Comparison of ENCODE assay signal across 33 mouse cellular contexts in the genomic region with DNA sequence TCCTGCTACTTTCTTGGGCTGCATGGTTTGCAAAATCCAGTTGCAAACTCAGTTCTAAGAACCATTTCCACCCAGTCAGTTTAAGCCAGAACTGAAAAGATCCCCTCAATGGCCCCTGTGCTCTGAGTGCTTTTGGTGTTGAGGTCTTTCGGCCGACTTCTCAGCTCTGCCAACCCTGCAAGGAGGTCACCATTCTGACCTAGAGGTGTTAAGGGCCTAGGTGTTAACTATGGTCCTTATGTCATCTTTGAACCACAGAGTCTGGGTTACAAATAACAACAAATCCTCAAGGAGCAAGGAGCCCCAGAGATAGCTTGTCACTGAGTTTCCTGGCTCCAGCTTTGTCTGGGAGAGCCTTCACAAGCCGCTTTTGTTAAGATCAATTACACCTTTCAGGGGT. TPM values are rescaled to one million over a fixed set of nuclear protein-coding genes. Genes with fewer than 3 reads are reported as not detected.
"Had no signal": no experiment of that assay in that cellular context is flagged by ENCODE, and none has a peak within 500 bp of the region (broad histone marks: within the 10 kb centered on the region; RNA-seq: fewer than 3 reads in every experiment).

No protein-coding gene starts in this region.

- H3K36me3 ChIP-seq: heart, embryonic 12.5 days; hindbrain, embryonic 10.5 days; hindbrain, embryonic 12.5 days; kidney, embryonic 15.5 days; limb, embryonic 13.5 days; limb, embryonic 15.5 days; liver, embryonic 12.5 days had no signal

- DNase-seq: forebrain, postnatal 0 days; gastrocnemius, adult 2 months; gastrocnemius, postnatal 10 days; gastrocnemius, postnatal 25 days; heart, adult 2 months; heart, postnatal 10 days; heart, postnatal 4 days; kidney, adult 11 months; kidney, adult 2 months; kidney, adult 9 months; kidney, postnatal 25 days; kidney, postnatal 4 days; left cerebral cortex, postnatal 4 days had no signal

- H3K4me2 ChIP-seq: heart, embryonic 12.5 days; hindbrain, embryonic 12.5 days; hindbrain, embryonic 14.5 days; kidney, embryonic 15.5 days; limb, embryonic 13.5 days; limb, embryonic 15.5 days; liver, embryonic 12.5 days had no signal

- H3K27me3 ChIP-seq: heart, embryonic 12.5 days; hindbrain, embryonic 12.5 days; kidney, embryonic 15.5 days; limb, embryonic 13.5 days; limb, embryonic 15.5 days; liver, embryonic 12.5 days had no signal

- H3K4me3 ChIP-seq: gastrocnemius, adult 2 months; heart, adult 2 months; heart, embryonic 12.5 days; hindbrain, embryonic 10.5 days; hindbrain, embryonic 12.5 days; kidney, embryonic 15.5 days; layer of hippocampus, adult 2 months; left cerebral cortex, adult 2 months; limb, embryonic 13.5 days; limb, embryonic 15.5 days; liver, embryonic 12.5 days had no signal

- H3K4me1 ChIP-seq: heart, embryonic 12.5 days; liver, embryonic 12.5 days had no signal

- H3K9me3 ChIP-seq: heart, embryonic 12.5 days; hindbrain, embryonic 10.5 days; hindbrain, embryonic 12.5 days; kidney, embryonic 15.5 days; limb, embryonic 13.5 days; limb, embryonic 15.5 days; liver, embryonic 12.5 days had no signal

- ATAC-seq: forebrain, postnatal 0 days; hindbrain, embryonic 16.5 days; intestine, embryonic 16.5 days; liver, embryonic 12.5 days had no signal

- H3K9ac ChIP-seq: forebrain, postnatal 0 days; heart, embryonic 12.5 days; hindbrain, embryonic 12.5 days; hindbrain, embryonic 14.5 days; kidney, embryonic 15.5 days; limb, embryonic 13.5 days; limb, embryonic 15.5 days; liver, embryonic 12.5 days; liver, embryonic 14.5 days had no signal

- H3K27ac ChIP-seq: gastrocnemius, adult 2 months; heart, adult 2 months; hindbrain, embryonic 10.5 days; hindbrain, embryonic 12.5 days; kidney, embryonic 15.5 days; kidney, postnatal 0 days; layer of hippocampus, adult 2 months; left cerebral cortex, adult 2 months; limb, embryonic 13.5 days; limb, embryonic 15.5 days; liver, embryonic 12.5 days; liver, embryonic 14.5 days had no signal

RNA-seq across cellular contexts. Expression of gene Cd2, which starts 45.9 kb away (rescaled TPM):
- total RNA-seq: forebrain, postnatal 0 days; gastrocnemius, adult 2 months; granulocyte monocyte progenitor cell, adult 5-6 weeks; layer of hippocampus, adult 2 months; layer of hippocampus, postnatal 10 days; layer of hippocampus, postnatal 25 days; left cerebral cortex, adult 2 months; left cerebral cortex, postnatal 10 days; left cerebral cortex, postnatal 25 days had no signal
- polyA plus RNA-seq: heart, embryonic 12.5 days; heart, embryonic 14.5 days; hindbrain, embryonic 12.5 days; hindbrain, embryonic 14.5 days; kidney, embryonic 15.5 days; kidney, postnatal 0 days; limb, embryonic 13.5 days; limb, embryonic 15.5 days; liver, embryonic 12.5 days; liver, embryonic 14.5 days had no signal
